Mouse (Mus musculus): ENCODE results near the gene Dtnbp1.

The Dtnbp1 gene

DNA sequence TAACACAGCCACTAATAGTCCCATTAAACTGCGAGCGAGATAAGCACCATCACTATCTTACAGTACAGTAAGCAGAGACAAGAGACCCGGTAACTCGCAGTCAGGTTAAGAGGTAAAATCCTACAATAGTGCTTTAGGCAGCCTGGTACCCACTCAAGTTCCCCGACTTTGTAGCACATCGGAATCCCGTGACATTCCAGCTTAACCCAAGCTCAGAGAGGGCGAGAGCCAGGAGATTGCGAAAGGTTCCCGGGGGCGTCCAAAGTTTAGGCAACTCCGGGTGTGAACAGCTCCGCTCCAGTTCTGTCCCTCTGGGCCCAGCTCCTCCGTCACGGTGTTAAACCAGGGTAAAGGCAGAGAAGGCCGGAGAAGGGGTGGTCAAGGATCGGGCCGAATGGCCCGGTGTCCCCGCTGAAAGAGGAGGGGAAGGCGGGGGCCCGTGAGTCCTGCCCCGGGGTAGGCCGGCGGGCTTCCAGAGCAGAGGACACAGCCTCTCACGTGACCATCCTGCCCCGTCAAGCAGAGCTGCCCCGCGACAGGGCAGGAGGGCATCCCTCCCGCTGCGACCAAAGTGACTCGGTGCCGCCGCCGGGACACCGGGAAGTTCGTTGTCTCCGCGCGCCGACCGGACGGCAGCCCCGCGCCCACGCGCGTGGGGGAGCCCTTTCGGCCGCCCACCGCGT, 578 bp downstream of the Dtnbp1 start:
- DNase-seq (ENCODE audit: low read depth, low spot score) = peak; percentile 32

DNA sequence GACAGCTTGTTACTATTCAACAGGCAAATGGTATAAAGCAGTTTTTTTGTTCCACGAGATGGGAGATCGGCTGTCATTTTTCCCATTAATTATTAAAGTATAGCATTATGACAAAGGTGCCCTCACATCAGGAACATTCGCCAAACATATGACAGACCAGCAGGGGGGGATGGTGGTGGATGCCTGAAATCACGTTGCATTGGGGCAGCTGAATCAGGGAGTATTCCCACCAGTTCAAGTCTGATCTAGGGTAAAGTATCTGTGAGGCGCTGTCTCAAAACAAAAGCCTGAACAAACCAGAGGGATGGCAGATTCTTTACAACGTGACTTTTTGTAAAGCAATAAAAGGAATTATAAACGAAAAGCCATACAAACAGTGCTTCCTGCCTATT, 1.1 kb downstream of the Dtnbp1 start:
- DNase-seq (ENCODE audit: low read depth, low spot score) = peak; percentile 61

GRCm38 (mm10) chr13:44999211-44999610, 2.7 kb downstream of the Dtnbp1 start:
- no peak for DNase-seq (ENCODE audit: low read depth, low spot score)

- no peak for DNase-seq (ENCODE audit: low read depth, low spot score)
Measured at GRCm38 (mm10) chr13:44996339-44996738, 5.6 kb downstream of the Dtnbp1 start.

GRCm38 (mm10) chr13:44992550-44993205, 9.3 kb downstream of the Dtnbp1 start:
- DNase-seq (ENCODE audit: low read depth, low spot score) = no peak

GRCm38 (mm10) chr13:44991936-44992335, 10.0 kb downstream of the Dtnbp1 start:
- DNase-seq (ENCODE audit: low read depth, low spot score) = no peak

- no peak for DNase-seq (ENCODE audit: low read depth, low spot score)
Measured at GRCm38 (mm10) chr13:44990073-44990682, 11.8 kb downstream of the Dtnbp1 start.

DNA sequence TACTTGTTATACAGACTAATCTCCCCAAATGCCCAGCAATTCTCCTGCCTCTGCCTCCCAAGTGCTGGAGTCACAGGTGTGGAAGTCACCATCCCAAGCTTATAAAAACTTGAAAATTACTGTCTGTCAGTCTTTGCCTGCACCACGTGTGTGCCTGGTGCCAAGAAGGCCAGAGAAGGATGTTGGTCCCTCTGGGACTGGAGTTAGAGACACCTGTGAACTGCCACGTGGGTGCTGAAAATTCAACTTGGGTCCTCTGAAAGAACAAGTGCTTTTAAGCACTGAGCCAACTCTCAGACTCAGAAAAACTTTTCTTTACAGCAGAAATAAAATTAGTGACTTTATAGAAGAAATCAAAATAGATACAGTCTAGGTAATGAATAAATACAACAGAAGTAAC, 15.6 kb downstream of the Dtnbp1 start:
- DNase-seq (ENCODE audit: low read depth, low spot score) = no peak

DNA sequence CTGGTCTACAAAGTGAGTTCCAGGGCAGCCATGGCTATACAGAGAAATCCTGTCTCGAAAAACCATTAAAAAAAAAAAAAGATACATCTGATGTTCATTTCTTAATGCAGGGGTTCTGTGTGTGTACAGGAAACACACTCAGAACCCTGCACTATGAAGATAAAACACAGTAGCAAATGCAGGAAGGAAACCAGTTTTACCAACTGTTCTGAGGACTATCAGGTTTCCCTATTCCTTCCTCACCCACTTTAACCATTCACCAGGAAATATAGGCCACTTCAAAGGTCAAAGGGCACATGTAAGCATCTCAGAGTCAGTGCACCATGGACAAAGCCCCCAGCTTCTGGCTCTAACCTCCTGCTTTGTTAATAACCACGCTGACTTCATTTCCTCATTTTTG, 16.6 kb downstream of the Dtnbp1 start:
- no peak for DNase-seq (ENCODE audit: low read depth, low spot score)

DNA sequence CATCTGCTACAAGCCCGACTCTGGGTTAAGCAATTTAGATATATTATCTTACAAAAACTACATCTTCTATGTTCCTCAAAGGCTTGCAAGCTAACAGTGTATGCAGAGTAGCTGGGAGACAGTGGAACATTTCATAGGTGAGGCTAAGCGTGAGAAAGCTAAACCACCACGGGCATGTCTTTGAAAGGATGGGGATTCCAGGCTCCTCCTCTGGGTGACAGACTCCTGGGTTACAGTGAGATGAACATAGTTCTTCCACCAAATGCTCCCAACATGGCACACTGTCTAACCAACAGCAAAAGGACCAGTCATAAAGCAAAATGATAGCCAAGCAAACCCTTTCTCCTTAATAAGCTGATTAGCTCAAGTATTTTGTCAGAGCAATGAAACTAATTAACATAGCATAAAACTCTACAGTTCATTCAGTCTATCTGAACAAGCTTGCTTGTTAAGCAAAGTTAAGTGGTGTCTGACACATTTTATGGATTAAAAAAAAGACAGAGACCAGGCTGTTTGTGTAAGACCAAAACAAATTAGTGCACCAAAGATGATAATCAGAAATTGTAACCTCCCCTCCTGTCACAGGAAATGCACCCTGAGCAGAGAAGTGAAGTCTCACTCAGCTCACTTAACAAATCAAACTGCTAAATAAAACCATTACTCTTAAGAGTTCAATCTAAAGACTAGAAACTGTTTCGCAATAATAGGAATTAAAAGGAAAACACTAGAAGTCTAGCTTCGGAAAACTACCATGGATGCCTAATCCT, 18.1 kb downstream of the Dtnbp1 start:
- no peak for DNase-seq (ENCODE audit: low read depth, low spot score)

DNA sequence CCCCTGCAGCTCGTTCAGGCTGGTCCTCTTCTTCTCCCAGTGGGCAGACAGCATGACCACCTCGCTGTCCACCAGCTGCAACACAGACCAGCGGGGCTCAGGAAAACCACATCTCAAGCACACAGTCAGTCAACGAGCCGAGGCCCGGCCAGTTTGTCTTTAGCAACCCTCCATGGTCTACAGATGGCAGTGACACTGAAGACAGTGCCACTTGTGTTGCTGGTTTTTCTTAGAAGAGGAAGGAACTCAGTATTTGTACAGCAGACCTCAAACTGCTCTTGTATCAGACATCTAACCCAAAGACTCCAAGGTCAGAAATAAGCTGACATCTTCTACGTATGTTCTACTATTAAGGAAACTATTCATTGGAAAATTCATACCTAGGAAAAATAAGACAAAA, 19.1 kb downstream of the Dtnbp1 start:
- no peak for DNase-seq (ENCODE audit: low read depth, low spot score)

GRCm38 (mm10) chr13:44979433-44979832, 22.5 kb downstream of the Dtnbp1 start:
- DNase-seq (ENCODE audit: low read depth, low spot score) = no peak

DNA sequence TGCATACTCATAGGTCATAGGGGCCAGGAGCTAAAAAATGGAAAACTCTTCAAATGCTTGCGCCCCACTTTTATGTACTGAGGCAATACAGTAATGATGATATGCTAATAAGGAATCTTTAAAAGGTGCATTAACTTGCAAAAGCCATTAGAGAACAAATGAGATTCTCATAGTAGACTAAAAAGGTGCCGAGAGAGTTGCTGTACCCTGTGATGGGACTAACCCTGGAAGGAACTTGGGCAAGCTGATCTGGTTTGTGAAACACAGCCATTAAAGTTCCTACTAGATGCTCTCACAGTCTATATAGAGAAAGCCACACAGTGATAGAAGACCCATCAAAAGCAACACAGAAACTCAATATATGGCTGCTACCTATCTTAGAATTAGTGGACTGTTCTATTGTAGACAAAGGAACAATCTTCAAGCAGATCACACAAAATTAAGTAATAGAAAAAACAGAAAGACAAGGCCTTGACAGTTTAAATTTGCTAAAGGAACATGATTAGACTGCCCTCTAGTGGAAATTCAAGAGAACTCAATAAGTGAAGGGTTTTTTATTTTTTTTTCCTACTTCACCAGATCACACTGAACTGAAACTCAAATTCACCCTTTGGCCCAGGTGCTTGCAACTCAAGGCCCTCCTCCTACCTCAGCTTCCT, 24.3 kb downstream of the Dtnbp1 start:
- DNase-seq (ENCODE audit: low read depth, low spot score) = peak; percentile 19

- DNase-seq (ENCODE audit: low read depth, low spot score) = no peak
Measured at GRCm38 (mm10) chr13:44977059-44977458, 24.9 kb downstream of the Dtnbp1 start.

DNA sequence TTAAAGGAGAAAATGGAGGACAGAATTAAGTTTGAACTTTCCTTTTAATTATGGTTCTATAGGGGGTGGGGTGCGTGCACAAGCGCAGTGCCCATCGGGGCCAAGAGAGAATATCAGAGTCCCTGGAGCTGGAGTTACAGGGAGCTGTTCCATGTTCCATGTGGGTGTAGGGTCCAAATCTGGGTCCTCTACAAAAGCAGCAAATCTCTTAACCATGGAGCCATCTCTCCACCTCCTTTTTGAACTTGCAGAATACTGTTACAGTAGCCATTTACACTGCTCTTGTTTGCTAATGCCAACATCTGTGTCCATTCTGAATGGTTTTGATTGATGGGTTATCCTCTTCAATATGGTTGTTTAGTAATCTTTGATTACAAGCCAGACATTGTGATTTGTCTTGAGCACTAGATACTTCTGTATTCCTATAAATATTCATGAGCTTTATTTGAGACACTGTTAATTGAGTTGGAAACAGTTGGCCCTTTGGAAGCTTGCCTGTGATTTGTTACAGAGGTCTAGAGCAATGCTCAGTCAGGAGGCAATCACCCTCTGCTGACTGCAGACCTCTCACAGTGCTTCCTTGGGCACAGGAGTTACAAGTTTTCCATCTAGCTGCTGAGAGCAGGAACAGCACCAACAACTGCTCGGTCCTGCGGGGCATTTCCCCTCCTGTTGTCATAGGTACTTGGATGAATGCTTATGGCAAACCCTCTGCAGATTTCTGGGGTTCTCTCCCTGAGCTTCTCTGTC, 41.2 kb downstream of the Dtnbp1 start:
- DNase-seq (ENCODE audit: low read depth, low spot score) = no peak

DNA sequence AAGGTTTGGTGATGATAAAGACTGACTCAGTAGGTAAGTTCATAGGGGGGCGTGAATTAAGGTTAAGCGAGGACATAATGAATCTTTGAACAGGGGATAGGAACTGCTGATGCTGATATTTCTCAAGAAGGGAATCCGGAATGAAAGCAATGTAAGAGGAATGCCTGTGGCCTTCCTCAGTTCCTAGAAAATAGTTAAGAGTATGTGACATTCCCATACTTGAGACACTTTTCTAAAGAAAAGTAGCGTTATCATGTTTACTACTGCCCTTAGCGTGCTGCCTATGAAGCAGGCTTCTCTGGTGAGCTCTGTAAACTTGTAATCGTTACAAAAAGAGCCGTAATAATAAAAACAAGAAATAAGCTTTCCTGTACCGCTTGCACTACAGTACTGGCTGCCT, 44.9 kb downstream of the Dtnbp1 start:
- no peak for DNase-seq (ENCODE audit: low read depth, low spot score)

DNA sequence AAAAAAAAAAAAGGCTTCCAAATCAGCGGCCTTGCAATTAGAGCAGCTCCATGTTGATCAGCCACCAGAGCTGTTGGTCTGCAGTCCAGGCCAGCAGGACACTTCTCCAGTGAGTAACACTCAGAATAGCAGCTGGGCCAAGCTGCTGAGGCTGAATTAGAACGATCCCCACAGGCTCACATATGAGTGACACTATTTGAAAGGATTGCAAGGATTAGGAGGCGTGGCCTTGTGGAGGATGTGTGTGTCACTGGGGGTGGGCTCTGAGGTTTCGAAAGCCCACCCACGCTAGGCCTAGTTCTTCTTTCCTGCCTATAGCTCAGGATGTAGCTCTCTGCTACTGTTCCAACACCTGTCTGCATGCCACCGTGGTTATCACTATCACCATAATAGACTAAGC, 46.2 kb downstream of the Dtnbp1 start:
- no peak for DNase-seq (ENCODE audit: low read depth, low spot score)

- DNase-seq (ENCODE audit: low read depth, low spot score) = no peak
Measured at GRCm38 (mm10) chr13:44954232-44954568, 47.7 kb downstream of the Dtnbp1 start.

DNA sequence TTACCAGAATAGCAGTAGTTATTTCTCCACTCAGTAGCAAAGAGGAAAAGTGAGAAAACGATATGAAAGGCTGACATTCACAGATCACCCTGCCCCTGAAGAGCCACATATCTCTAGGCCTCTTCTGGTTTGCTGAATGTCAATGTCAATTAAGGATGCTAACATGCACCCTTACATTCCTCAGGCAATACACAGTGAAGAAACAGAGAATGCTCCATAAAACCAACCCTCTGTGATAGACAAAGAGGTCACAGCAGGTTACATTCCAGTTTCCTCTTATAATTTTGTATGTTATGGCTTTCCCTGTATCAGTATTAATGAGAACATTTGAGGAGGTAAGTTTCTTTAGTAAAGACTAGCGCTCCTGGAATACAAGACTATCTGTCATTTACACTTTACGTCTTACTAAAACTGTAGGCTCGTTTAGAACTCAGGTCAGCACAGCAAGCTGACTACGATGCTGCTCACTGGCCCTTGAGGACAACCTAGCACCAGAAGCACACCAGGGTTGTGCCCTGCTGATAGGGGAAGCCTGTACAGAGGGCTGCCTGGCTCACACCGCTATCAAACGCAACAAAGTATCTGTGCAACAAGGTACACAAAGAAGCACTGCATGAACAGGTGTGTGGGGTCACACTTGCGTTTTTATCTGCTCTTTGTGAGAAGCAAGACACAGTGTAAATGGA, 48.3 kb downstream of the Dtnbp1 start:
- no peak for DNase-seq (ENCODE audit: low read depth, low spot score)

DNA sequence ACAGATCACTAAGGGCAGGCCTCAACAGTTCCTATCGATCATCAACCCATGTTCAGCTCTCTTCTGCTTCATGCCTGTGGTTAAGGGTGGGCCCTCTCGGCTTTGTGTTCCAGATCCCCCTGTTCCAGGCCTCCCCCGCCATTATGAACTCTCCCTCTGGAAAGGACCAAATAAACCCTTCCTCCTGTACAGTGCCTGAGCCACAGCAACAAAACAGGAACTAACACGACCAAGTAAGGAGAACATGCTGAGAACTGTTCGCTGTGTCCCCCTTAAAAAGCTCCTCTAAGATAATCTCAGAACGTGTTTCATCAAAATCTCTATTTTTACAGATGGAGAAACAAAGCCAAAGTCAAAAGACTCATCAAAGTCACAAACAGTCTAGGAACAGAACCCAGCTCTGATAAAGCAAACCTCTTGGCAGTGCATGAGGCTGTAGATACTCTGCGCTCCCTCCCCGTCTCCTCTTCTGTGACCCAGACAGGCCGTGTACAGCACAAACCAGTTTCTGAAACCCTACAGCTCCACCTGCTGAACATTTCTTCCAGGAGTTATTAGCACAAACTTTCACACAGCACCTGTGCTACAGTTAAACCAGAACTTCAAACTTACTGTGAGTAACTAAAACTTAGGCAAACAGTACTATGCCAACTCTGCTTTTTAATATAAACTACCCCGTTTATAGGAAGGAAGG, 49.4 kb downstream of the Dtnbp1 start:
- DNase-seq (ENCODE audit: low read depth, low spot score) = peak; percentile 61
